Mouse (Mus musculus) lung, postnatal 4 days (tissue): ENCODE results near the gene Flrt1.
"Not testable (repeated sequence)": the region's sequence is repeated elsewhere in the genome, so short reads cannot be mapped to it uniquely, and the experiment has no call there.

ENCODE experiments used
- DNase-seq, 2 experiments: peaks; one replicate each; pipeline ENCODE4 v3.0.0; 2021

The Flrt1 gene

GRCm38 (mm10) chr19:7099620-7100155 lies 5.8 kb downstream of the Flrt1 start:
- DNase-seq: no peak

GRCm38 (mm10) chr19:7092756-7093155 lies 12.8 kb downstream of the Flrt1 start:
- no peak for DNase-seq

- DNase-seq: no peak
These were observed 14.0 kb downstream of the Flrt1 start for GRCm38 (mm10) chr19:7091448-7092050.

- DNase-seq: no peak
These were observed 15.0 kb downstream of the Flrt1 start for GRCm38 (mm10) chr19:7090369-7091064.

- no peak for DNase-seq
These were observed 15.7 kb downstream of the Flrt1 start for GRCm38 (mm10) chr19:7089842-7090251.

GRCm38 (mm10) chr19:7089050-7089449 lies 16.5 kb downstream of the Flrt1 start:
- DNase-seq: no peak

- DNase-seq: no peak
These were observed 17.0 kb downstream of the Flrt1 start for GRCm38 (mm10) chr19:7088558-7088957.

- no peak for DNase-seq
These were observed 20.8 kb downstream of the Flrt1 start for GRCm38 (mm10) chr19:7084734-7085133.

- DNase-seq: no peak
These were observed 22.3 kb downstream of the Flrt1 start for GRCm38 (mm10) chr19:7083035-7083794.

- DNase-seq: no peak
These were observed 23.8 kb downstream of the Flrt1 start for GRCm38 (mm10) chr19:7081516-7082266.

GRCm38 (mm10) chr19:7078271-7078670 lies 27.3 kb downstream of the Flrt1 start:
- DNase-seq: no peak

- no peak for DNase-seq
These were observed 27.9 kb downstream of the Flrt1 start for GRCm38 (mm10) chr19:7077666-7078065.

GRCm38 (mm10) chr19:7075336-7075735 lies 30.2 kb downstream of the Flrt1 start:
- DNase-seq: not testable (repeated sequence)

- no peak for DNase-seq
These were observed 31.3 kb downstream of the Flrt1 start for GRCm38 (mm10) chr19:7073997-7074781.

- DNase-seq: no peak
These were observed 33.3 kb downstream of the Flrt1 start for GRCm38 (mm10) chr19:7072221-7072620.

- no peak for DNase-seq
These were observed 34.8 kb downstream of the Flrt1 start for GRCm38 (mm10) chr19:7070775-7071174.

- peak; percentile 57 to 85 for DNase-seq
These were observed 35.5 kb downstream of the Flrt1 start for GRCm38 (mm10) chr19:7069781-7070763.

GRCm38 (mm10) chr19:7068661-7069531 lies 36.6 kb downstream of the Flrt1 start:
- DNase-seq: no peak

- DNase-seq: peak; percentile 77 to 88
These were observed 37.4 kb downstream of the Flrt1 start for GRCm38 (mm10) chr19:7068136-7068535.
